Mouse (Mus musculus): Measurements from ENCODE around the gene Comtd1. TPM values are rescaled to one million over a fixed set of nuclear protein-coding genes. Genes with fewer than 3 reads are reported as not detected.
A peak's percentile ranks its signal among the peaks of the same experiment; 100 is the strongest.

The Comtd1 gene
- polyA plus RNA-seq, 1 experiment from 2014 or later = 38.8 TPM

- no peak overlapping the region for H3K27ac ChIP-seq (replicated peaks; ENCODE audit: low read depth, low read length)
- DNase-seq = no peak
- no peaks in the 10 kb centered on the region for H3K27me3 ChIP-seq (ENCODE audit: control insufficient read depth, insufficient read depth, low read length)
- H3K4me1 ChIP-seq (ENCODE audit: control insufficient read depth, insufficient read depth, low read length) = peaks cover 3% of the 10 kb centered on the region; the same call in 1 of the 2 replicates
- ATAC-seq (ENCODE audit: low FRiP score, low TSS enrichment) = no peak
- H3K4me3 ChIP-seq (replicated peaks; ENCODE audit: low read depth, low read length) = no peak overlapping the region
- no peaks in the 10 kb centered on the region for H3K36me3 ChIP-seq (ENCODE audit: control insufficient read depth, insufficient read depth, low read length)
- H3K9me3 ChIP-seq (ENCODE audit: control insufficient read depth, low read length) = no peaks in the 10 kb centered on the region
- no peak overlapping the region for H3K9ac ChIP-seq (replicated peaks; ENCODE audit: low read length)
- no peak overlapping the region for H3K4me2 ChIP-seq (ENCODE audit: low read length)
- WGBS = 87% methylated on average over 9 of the region's 9 CpGs
Observed at GRCm38 (mm10) chr14:21854271-21854670, 5.5 kb upstream of the Comtd1 start.

- Histone ChIP-seq H3K27ac (replicated peaks; ENCODE audit: low read depth, low read length) (no peak overlapping the region), H3K9me3 (ENCODE audit: control insufficient read depth, low read length) (no peaks in the 10 kb centered on the region), H3K27me3 (ENCODE audit: control insufficient read depth, insufficient read depth, low read length) (no peaks in the 10 kb centered on the region), H3K9ac (replicated peaks; ENCODE audit: low read length) (no peak overlapping the region), H3K36me3 (ENCODE audit: control insufficient read depth, insufficient read depth, low read length) (no peaks in the 10 kb centered on the region), H3K4me1 (ENCODE audit: control insufficient read depth, insufficient read depth, low read length) (peaks cover 3% of the 10 kb centered on the region; the same call in 1 of the 2 replicates), H3K4me2 (ENCODE audit: low read length) (peak overlapping the region; percentile 42), H3K4me3 (replicated peaks; ENCODE audit: low read depth, low read length) (no peak overlapping the region)
- DNase-seq = peak; percentile 89
- no peak for ATAC-seq (ENCODE audit: low FRiP score, low TSS enrichment)
- 8% methylated on average over 17 of the region's 17 CpGs for WGBS
Observed at GRCm38 (mm10) chr14:21853456-21854109, 4.8 kb upstream of the Comtd1 start.

- 86% methylated on average over 16 of the region's 16 CpGs for WGBS
- peaks cover 10% of the 10 kb centered on the region; the same call in 1 of the 2 replicates for H3K4me1 ChIP-seq (ENCODE audit: control insufficient read depth, insufficient read depth, low read length)
- no peak overlapping the region for H3K4me3 ChIP-seq (replicated peaks; ENCODE audit: low read depth, low read length)
- no peak overlapping the region for H3K4me2 ChIP-seq (ENCODE audit: low read length)
- no peaks in the 10 kb centered on the region for H3K27me3 ChIP-seq (ENCODE audit: control insufficient read depth, insufficient read depth, low read length)
- no peak overlapping the region for H3K27ac ChIP-seq (replicated peaks; ENCODE audit: low read depth, low read length)
- ATAC-seq (ENCODE audit: low FRiP score, low TSS enrichment) (no peak), DNase-seq (no peak)
- no peaks in the 10 kb centered on the region for H3K9me3 ChIP-seq (ENCODE audit: control insufficient read depth, low read length)
- H3K9ac ChIP-seq (replicated peaks; ENCODE audit: low read length) = no peak overlapping the region
- no peaks in the 10 kb centered on the region for H3K36me3 ChIP-seq (ENCODE audit: control insufficient read depth, insufficient read depth, low read length)
Observed at GRCm38 (mm10) chr14:21851996-21852791, 3.4 kb upstream of the Comtd1 start.

GRCm38 (mm10) chr14:21850419-21851127 is 1.8 kb upstream of the Comtd1 start:
- H3K4me1 ChIP-seq (ENCODE audit: control insufficient read depth, insufficient read depth, low read length) = peaks cover 12% of the 10 kb centered on the region; the same call in 1 of the 2 replicates
- H3K27me3 ChIP-seq (ENCODE audit: control insufficient read depth, insufficient read depth, low read length) = no peaks in the 10 kb centered on the region
- no peak overlapping the region for H3K4me3 ChIP-seq (replicated peaks; ENCODE audit: low read depth, low read length)
- no peaks in the 10 kb centered on the region for H3K9me3 ChIP-seq (ENCODE audit: control insufficient read depth, low read length)
- DNase-seq (peak; percentile 9), ATAC-seq (ENCODE audit: low FRiP score, low TSS enrichment) (no peak)
- no peak overlapping the region for H3K27ac ChIP-seq (replicated peaks; ENCODE audit: low read depth, low read length)
- 84% methylated on average over 24 of the region's 24 CpGs for WGBS
- H3K36me3 ChIP-seq (ENCODE audit: control insufficient read depth, insufficient read depth, low read length) = peaks cover 11% of the 10 kb centered on the region
- H3K9ac ChIP-seq (replicated peaks; ENCODE audit: low read length) = no peak overlapping the region
- H3K4me2 ChIP-seq (ENCODE audit: low read length) = no peak overlapping the region

- no peak overlapping the region for H3K4me2 ChIP-seq (ENCODE audit: low read length)
- ATAC-seq (ENCODE audit: low FRiP score, low TSS enrichment) = no peak
- peaks cover 19% of the 10 kb centered on the region for H3K36me3 ChIP-seq (ENCODE audit: control insufficient read depth, insufficient read depth, low read length)
- H3K27me3 ChIP-seq (ENCODE audit: control insufficient read depth, insufficient read depth, low read length) = no peaks in the 10 kb centered on the region
- H3K9me3 ChIP-seq (ENCODE audit: control insufficient read depth, low read length) = no peaks in the 10 kb centered on the region
- no peak overlapping the region for H3K27ac ChIP-seq (replicated peaks; ENCODE audit: low read depth, low read length)
- DNase-seq = no peak
- WGBS = 89% methylated on average over 13 of the region's 13 CpGs
- peaks cover 12% of the 10 kb centered on the region; the same call in 1 of the 2 replicates for H3K4me1 ChIP-seq (ENCODE audit: control insufficient read depth, insufficient read depth, low read length)
- H3K9ac ChIP-seq (replicated peaks; ENCODE audit: low read length) = no peak overlapping the region
- no peak overlapping the region for H3K4me3 ChIP-seq (replicated peaks; ENCODE audit: low read depth, low read length)
Observed at GRCm38 (mm10) chr14:21849524-21850418, 994 bp upstream of the Comtd1 start.

GRCm38 (mm10) chr14:21847381-21848165 is 1.2 kb downstream of the Comtd1 start:
- no peaks in the 10 kb centered on the region for H3K27me3 ChIP-seq (ENCODE audit: control insufficient read depth, insufficient read depth, low read length)
- H3K4me1 ChIP-seq (ENCODE audit: control insufficient read depth, insufficient read depth, low read length) = peaks cover 9% of the 10 kb centered on the region; the same call in 1 of the 2 replicates
- H3K4me3 ChIP-seq (replicated peaks; ENCODE audit: low read depth, low read length) = peak overlapping the region; percentile 61
- ATAC-seq (ENCODE audit: low FRiP score, low TSS enrichment) (peak; percentile 35; the same call in 1 of the 2 replicates), DNase-seq (peak; percentile 72)
- peak overlapping the region; percentile 55; the same call in 1 of the 2 replicates for H3K27ac ChIP-seq (replicated peaks; ENCODE audit: low read depth, low read length)
- peak overlapping the region; percentile 99 for H3K4me2 ChIP-seq (ENCODE audit: low read length)
- under 1% methylated on average over 50 of the region's 50 CpGs for WGBS
- peaks cover 39% of the 10 kb centered on the region for H3K36me3 ChIP-seq (ENCODE audit: control insufficient read depth, insufficient read depth, low read length)
- no peaks in the 10 kb centered on the region for H3K9me3 ChIP-seq (ENCODE audit: control insufficient read depth, low read length)
- peak overlapping the region; percentile 81 for H3K9ac ChIP-seq (replicated peaks; ENCODE audit: low read length)

- Histone ChIP-seq H3K27ac (replicated peaks; ENCODE audit: low read depth, low read length) (no peak overlapping the region), H3K4me2 (ENCODE audit: low read length) (peak overlapping the region; percentile 99), H3K27me3 (ENCODE audit: control insufficient read depth, insufficient read depth, low read length) (no peaks in the 10 kb centered on the region), H3K9me3 (ENCODE audit: control insufficient read depth, low read length) (no peaks in the 10 kb centered on the region), H3K4me1 (ENCODE audit: control insufficient read depth, insufficient read depth, low read length) (peaks cover 9% of the 10 kb centered on the region; the same call in 1 of the 2 replicates), H3K9ac (replicated peaks; ENCODE audit: low read length) (no peak overlapping the region), H3K36me3 (ENCODE audit: control insufficient read depth, insufficient read depth, low read length) (peaks cover 46% of the 10 kb centered on the region), H3K4me3 (replicated peaks; ENCODE audit: low read depth, low read length) (peak overlapping the region; percentile 61)
- WGBS = 20% methylated on average over 10 of the region's 10 CpGs
- ATAC-seq (ENCODE audit: low FRiP score, low TSS enrichment) = no peak
- no peak for DNase-seq
Observed at GRCm38 (mm10) chr14:21846827-21847380, 1.9 kb downstream of the Comtd1 start.

Data from midbrain, embryonic 14.5 days (tissue).